Mouse (Mus musculus) heart, embryonic 12.5 days (tissue): ENCODE measurements around the gene 2310030G06Rik. TPM values are rescaled to one million over a fixed set of nuclear protein-coding genes. Genes with fewer than 3 reads are reported as not detected.

Experiments
- ATAC-seq: fragments of 200-750 bp; cut with Nextera tagmentation; 2 replicates; pipeline ENCODE4 v1.8.0; 2017; ENCODE audit warnings: moderate TSS enrichment, moderate library complexity; ENCODE audit not compliant: insufficient number of reproducible peaks, low FRiP score
- H3K27ac ChIP-seq: fragments of 300-500 bp; sonication (generic); 2 replicates; pipeline ENCODE4 v1.5.1; 2016; ENCODE audit warnings: mild to moderate bottlenecking, moderate library complexity; ENCODE audit not compliant: poor library complexity, severe bottlenecking
- H3K27me3 ChIP-seq: fragments of 300-500 bp; sonication (generic); replicated peaks from 2 replicates; pipeline ENCODE4 v1.6.1; 2016; ENCODE audit warnings: mild to moderate bottlenecking, moderate library complexity
- H3K36me3 ChIP-seq: fragments of 300-500 bp; sonication (generic); 2 replicates; pipeline ENCODE4 v1.6.1; 2016; ENCODE audit warnings: mild to moderate bottlenecking, moderate library complexity
- H3K4me1 ChIP-seq: fragments of 300-500 bp; sonication (generic); replicated peaks from 2 replicates; pipeline ENCODE4 v1.6.1; 2016; ENCODE audit warnings: mild to moderate bottlenecking
- H3K4me2 ChIP-seq: fragments of 300-500 bp; sonication (generic); 2 replicates; pipeline ENCODE4 v1.6.1; 2016; ENCODE audit warnings: mild to moderate bottlenecking, moderate library complexity
- H3K4me3 ChIP-seq: fragments of 300-500 bp; sonication (generic); 2 replicates; pipeline ENCODE4 v1.5.1; 2016; ENCODE audit warnings: mild to moderate bottlenecking
- H3K9ac ChIP-seq: fragments of 300-500 bp; sonication (generic); 2 replicates; pipeline ENCODE4 v1.6.1; 2016; ENCODE audit warnings: mild to moderate bottlenecking, moderate library complexity
- H3K9me3 ChIP-seq: fragments of 300-500 bp; sonication (generic); replicated peaks from 2 replicates; pipeline ENCODE4 v1.6.1; 2016; ENCODE audit warnings: mild to moderate bottlenecking, moderate library complexity
- WGBS: fragments of 180-500 bp; shearing (Covaris S2); methylation state at CpG from one replicate; pipeline ENCODE4 v1.1.7; 2016; 5-methylcytosine and 5-hydroxymethylcytosine counted together
- polyA plus RNA-seq: library from polyadenylated mRNA; unstranded; fragments of >200 nt; fragmentation: Nextera tagmentation; extraction: Ambion mirVana; gene quantifications from 2 replicates; pipeline ENCODE4 v1.2.1, GENCODE M21; 2016

Gene 2310030G06Rik
- polyA plus RNA-seq, 1 experiment from 2014 or later, result 9.5 TPM

- no peak overlapping the region for H3K4me2 ChIP-seq
- WGBS, result 82% methylated on average over 14 of the region's 14 CpGs
- no peak overlapping the region for H3K4me3 ChIP-seq
- peaks cover 22% of the 10 kb centered on the region; the same call in 1 of the 2 replicates for H3K4me1 ChIP-seq
- no peak overlapping the region for H3K9ac ChIP-seq
- no peaks in the 10 kb centered on the region for H3K9me3 ChIP-seq
- H3K27me3 ChIP-seq, result no peaks in the 10 kb centered on the region
- no peak overlapping the region for H3K27ac ChIP-seq
- ATAC-seq, result no peak
- no peaks in the 10 kb centered on the region for H3K36me3 ChIP-seq
Observed at GRCm38 (mm10) chr9:50740867-50741784, 5.2 kb downstream of the 2310030G06Rik start.

- H3K27ac ChIP-seq, result peak within 1 kb of the TSS; percentile 57; the same call in 1 of the 2 replicates
- 12% methylated on average over 36 of the region's 36 CpGs for WGBS
- ATAC-seq, result peak; percentile 97
- no peaks in the 10 kb centered on the region for H3K36me3 ChIP-seq
- H3K4me1 ChIP-seq, result peaks cover 19% of the 10 kb centered on the region; the same call in 1 of the 2 replicates
- H3K4me3 ChIP-seq, result peak within 1 kb of the TSS; percentile 39
- no peak within 1 kb of the TSS for H3K9ac ChIP-seq
- no peaks in the 10 kb centered on the region for H3K9me3 ChIP-seq
- H3K27me3 ChIP-seq, result no peaks in the 10 kb centered on the region
- H3K4me2 ChIP-seq, result peak within 1 kb of the TSS; percentile 70
Observed at GRCm38 (mm10) chr9:50738914-50739870, 7.1 kb downstream of the 2310030G06Rik start, which contains the start of gene Dixdc1. Gene Dixdc1 (minus strand): TSS chr9:50739517.

- Histone ChIP-seq H3K4me2 (peak overlapping the region; percentile 31), H3K4me3 (no peak overlapping the region), H3K36me3 (no peaks in the 10 kb centered on the region), H3K4me1 (peaks cover 23% of the 10 kb centered on the region), H3K27me3 (no peaks in the 10 kb centered on the region), H3K27ac (no peak overlapping the region), H3K9ac (no peak overlapping the region), H3K9me3 (no peaks in the 10 kb centered on the region)
- 4% methylated on average over 9 of the region's 9 CpGs for WGBS
- ATAC-seq, result no peak
Observed at GRCm38 (mm10) chr9:50734989-50735388, 11.3 kb downstream of the 2310030G06Rik start.

- Histone ChIP-seq H3K4me2 (no peak overlapping the region), H3K27me3 (no peaks in the 10 kb centered on the region), H3K4me1 (peaks cover 15% of the 10 kb centered on the region), H3K9me3 (no peaks in the 10 kb centered on the region), H3K9ac (peak overlapping the region; percentile 5; the same call in 1 of the 2 replicates), H3K36me3 (no peaks in the 10 kb centered on the region), H3K4me3 (no peak overlapping the region), H3K27ac (no peak overlapping the region)
- WGBS, result 41% methylated on average over 4 of the region's 4 CpGs
- no peak for ATAC-seq
Observed at GRCm38 (mm10) chr9:50732560-50732959, 13.8 kb downstream of the 2310030G06Rik start.

DNA sequence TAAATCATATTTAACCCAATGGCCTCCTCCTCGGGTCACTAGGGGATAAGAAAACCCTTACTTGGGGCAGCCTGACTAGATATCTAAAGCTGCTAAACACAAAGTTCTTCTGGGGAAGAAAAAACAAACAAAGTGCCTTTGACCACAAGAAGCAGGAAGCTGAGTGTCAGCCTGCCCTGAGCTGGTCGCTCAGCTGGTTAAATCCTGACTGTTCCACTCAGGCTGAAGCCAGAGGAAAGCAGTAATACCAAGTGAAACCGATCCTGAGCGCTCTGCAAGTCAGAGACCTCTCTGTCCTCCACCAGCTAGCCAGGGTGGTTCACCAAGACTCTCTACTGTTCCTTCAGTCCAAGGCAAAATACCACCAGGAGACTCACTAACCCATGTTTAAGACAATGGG lies 16.7 kb downstream of the 2310030G06Rik start:
- 31% methylated on average over 4 of the region's 4 CpGs for WGBS
- Histone ChIP-seq H3K9me3 (no peaks in the 10 kb centered on the region), H3K36me3 (no peaks in the 10 kb centered on the region), H3K27ac (no peak overlapping the region), H3K4me2 (no peak overlapping the region), H3K9ac (no peak overlapping the region), H3K4me3 (no peak overlapping the region), H3K4me1 (peaks cover 40% of the 10 kb centered on the region), H3K27me3 (no peaks in the 10 kb centered on the region)
- ATAC-seq, result no peak

DNA sequence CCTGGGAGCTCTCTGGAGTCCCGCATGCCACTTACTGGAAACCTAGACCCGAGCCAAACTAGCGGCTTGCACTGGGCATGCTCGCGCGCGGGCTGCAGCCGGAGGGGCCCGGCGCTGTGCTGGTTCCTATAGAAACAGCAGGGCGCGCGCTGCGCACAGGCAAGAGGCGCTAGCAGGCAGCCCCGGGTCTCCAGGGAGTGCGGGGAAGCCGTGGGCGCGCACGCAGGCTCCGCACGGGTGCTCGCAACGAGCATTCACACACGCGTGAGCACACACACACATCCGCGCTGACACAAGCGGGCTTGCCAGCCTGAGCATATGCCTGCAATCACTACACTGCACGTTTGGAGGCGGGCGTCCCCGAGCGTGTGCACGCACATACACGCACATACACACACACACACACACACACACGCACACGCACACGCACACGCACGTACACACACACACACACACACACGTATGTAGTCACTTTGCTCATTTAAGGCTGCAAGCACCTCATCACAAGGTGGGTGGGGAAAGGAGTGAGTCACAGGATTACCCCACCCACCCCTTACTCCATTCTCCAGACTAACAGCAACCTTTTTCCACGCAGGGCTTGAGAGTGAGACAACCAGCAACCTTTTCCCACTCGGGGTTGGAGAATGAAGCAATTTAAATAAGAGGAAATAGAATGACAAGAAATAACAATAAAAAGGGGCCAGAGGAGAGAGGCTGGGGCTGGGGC lies 18.2 kb downstream of the 2310030G06Rik start:
- Histone ChIP-seq H3K36me3 (no peaks in the 10 kb centered on the region), H3K4me1 (peaks cover 49% of the 10 kb centered on the region), H3K9me3 (no peaks in the 10 kb centered on the region), H3K27ac (peak overlapping the region; percentile 70), H3K9ac (peak overlapping the region; percentile 79), H3K27me3 (no peaks in the 10 kb centered on the region), H3K4me2 (peak overlapping the region; percentile 89), H3K4me3 (peak overlapping the region; percentile 57)
- under 1% methylated on average over 45 of the region's 45 CpGs for WGBS
- ATAC-seq, result peak; percentile 83

- Histone ChIP-seq H3K4me3 (peak overlapping the region; percentile 57), H3K4me2 (peak overlapping the region; percentile 89), H3K36me3 (no peaks in the 10 kb centered on the region), H3K4me1 (peaks cover 50% of the 10 kb centered on the region), H3K9me3 (no peaks in the 10 kb centered on the region), H3K27ac (peak overlapping the region; percentile 70), H3K27me3 (no peaks in the 10 kb centered on the region), H3K9ac (peak overlapping the region; percentile 79)
- peak; percentile 31; the same call in 1 of the 2 replicates for ATAC-seq
- 4% methylated on average over 30 of the region's 30 CpGs for WGBS
Observed at GRCm38 (mm10) chr9:50727171-50727924, 19.0 kb downstream of the 2310030G06Rik start.

DNA sequence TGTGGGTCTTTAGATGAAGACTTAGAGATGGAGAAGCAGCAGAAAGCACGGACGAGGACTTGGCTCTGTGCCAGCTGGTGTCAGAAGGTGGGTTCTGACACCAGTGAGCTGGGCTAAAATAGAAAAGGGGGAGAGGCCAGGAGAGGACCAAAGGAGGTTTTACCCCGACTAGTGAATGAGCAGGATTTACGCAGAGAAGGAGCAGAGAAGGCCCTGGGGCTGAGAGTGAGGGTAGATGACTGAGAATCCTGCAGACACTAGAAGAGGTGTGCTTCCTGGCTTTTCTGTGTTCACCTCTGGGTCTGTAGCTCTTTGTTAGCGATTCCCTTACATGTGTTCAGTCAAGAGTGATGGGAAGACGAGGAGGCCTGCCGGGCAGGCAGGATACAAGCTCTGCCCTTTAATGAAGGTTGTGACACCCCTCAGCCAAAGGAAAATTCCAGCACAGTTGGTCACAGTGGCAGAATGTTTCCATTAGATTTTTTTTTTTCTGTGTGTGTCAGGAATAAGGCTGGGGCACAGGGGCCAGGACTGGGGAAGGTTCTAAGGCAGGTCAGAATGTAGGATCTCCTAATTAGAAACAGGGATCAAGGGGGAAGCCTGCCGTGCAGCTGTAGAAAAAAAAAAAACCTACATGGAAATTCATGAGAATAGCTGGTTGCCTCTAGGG lies 20.3 kb downstream of the 2310030G06Rik start:
- Histone ChIP-seq H3K27me3 (no peaks in the 10 kb centered on the region), H3K4me1 (peaks cover 56% of the 10 kb centered on the region), H3K4me2 (peak overlapping the region; percentile 89), H3K4me3 (no peak overlapping the region), H3K9ac (no peak overlapping the region; the same call in 1 of the 2 replicates), H3K36me3 (no peaks in the 10 kb centered on the region), H3K9me3 (no peaks in the 10 kb centered on the region), H3K27ac (peak overlapping the region; percentile 70)
- no peak for ATAC-seq
- WGBS, result 40% methylated on average over 8 of the region's 8 CpGs

DNA sequence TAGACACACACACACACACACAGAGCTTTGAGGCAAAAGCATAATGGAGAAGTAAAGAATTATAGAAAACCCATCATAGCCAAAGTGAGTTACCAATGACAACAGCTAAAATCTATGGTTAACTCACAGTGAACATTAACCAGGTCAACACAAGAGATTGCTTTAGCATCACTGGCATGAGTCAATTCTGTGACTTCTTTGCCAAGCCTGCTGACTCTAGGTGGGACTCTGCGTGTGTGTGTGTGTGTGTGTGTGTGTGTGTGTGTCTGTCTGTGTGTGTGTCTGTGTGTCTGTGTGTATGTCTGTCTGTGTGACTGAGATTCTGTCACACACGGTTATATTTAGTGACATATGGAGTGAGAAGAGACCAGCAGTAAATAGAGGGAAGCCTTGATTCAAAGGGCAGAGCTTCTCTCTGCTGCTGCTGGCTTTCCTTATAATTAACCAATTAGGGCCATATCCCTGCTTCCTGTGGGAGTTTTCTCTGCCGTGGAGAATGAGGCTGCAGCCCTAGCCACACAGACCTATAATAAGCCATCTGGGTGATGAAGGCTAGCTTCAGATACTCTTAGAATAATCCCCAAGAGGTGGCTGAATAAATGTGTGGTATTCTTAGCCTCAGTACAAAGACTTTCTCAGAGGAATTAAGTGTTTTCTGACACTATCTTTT lies 21.5 kb downstream of the 2310030G06Rik start:
- no peak overlapping the region for H3K4me3 ChIP-seq
- no peaks in the 10 kb centered on the region for H3K9me3 ChIP-seq
- 35% methylated on average over 3 of the region's 3 CpGs for WGBS
- H3K4me1 ChIP-seq, result peaks cover 58% of the 10 kb centered on the region
- H3K27ac ChIP-seq, result peak overlapping the region; percentile 72
- no peak overlapping the region for H3K4me2 ChIP-seq
- H3K27me3 ChIP-seq, result no peaks in the 10 kb centered on the region
- H3K9ac ChIP-seq, result peak overlapping the region; percentile 38; the same call in 1 of the 2 replicates
- no peak for ATAC-seq
- no peaks in the 10 kb centered on the region for H3K36me3 ChIP-seq
